ENCODE assay signal across 9 mouse cellular contexts in the genomic region with DNA sequence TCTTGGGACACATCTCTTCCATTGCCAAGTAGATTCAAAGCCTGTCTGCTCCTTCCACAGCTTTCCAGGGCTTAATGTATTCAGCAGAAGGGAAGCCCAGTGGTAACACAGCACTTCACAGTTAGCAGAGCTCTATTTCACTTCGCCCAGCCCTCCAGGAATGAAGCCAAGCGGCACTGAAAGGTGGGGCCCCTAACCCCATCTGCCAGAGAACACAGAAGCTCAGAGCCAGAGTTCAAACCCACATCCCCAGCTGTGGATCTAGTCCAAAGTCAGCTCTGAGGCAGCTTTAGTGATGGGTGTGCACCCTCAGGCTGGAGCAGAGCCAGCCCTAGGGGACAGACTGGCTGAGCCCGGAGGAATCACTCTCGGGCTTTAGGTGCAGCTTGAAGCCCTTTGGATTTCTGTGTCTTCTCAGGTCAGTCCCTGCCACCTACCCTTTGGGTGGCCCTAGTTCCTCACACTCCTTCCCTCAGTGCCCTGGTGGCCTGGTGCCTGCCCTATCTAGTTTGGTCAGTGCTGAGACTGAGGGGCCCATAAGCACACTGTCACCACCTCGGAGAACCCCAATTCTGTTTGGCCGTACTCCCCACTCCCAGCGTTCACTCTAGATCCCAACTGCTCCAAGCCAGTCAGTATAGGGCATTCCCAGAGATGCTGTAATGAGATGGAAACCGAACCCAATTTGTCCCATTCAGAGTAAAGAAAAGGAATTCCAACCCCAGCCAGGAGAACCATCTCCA. TPM values are rescaled to one million over a fixed set of nuclear protein-coding genes. Genes with fewer than 3 reads are reported as not detected.
DNase-seq lines count a peak whose midpoint lies in the region; ATAC-seq and TF ChIP-seq lines count a peak whose summit lies in the region.
"Had no signal": no experiment of that assay in that cellular context is flagged by ENCODE, and none has a peak within 500 bp of the region (broad histone marks: within the 10 kb centered on the region; RNA-seq: fewer than 3 reads in every experiment).

No protein-coding gene starts in this region.

- H3K4me3 ChIP-seq in midbrain, embryonic 10.5 days, result no peak overlapping the region
- H3K4me3 ChIP-seq in midbrain, embryonic 13.5 days (replicated peaks), result no peak overlapping the region
- no peak overlapping the region for H3K4me3 ChIP-seq in intestine, postnatal 0 days (ENCODE audit: low read depth, low read length)
- H3K4me3 ChIP-seq in macrophage (ENCODE audit: inconsistent target), result no peak overlapping the region
- H3K4me3 ChIP-seq: liver, embryonic 13.5 days had no signal

- H3K27me3 ChIP-seq in midbrain, embryonic 10.5 days (ENCODE audit: low read depth, poor library complexity, severe bottlenecking), result peaks cover 3% of the 10 kb centered on the region; the same call in 1 of the 2 replicates
- no peaks in the 10 kb centered on the region for H3K27me3 ChIP-seq in midbrain, embryonic 13.5 days
- no peaks in the 10 kb centered on the region for H3K27me3 ChIP-seq in intestine, postnatal 0 days (replicated peaks; ENCODE audit: control insufficient read depth, insufficient read depth, low read length)

- no peaks in the 10 kb centered on the region for H3K9me3 ChIP-seq in midbrain, embryonic 10.5 days (replicated peaks)
- no peaks in the 10 kb centered on the region for H3K9me3 ChIP-seq in midbrain, embryonic 13.5 days
- H3K9me3 ChIP-seq in intestine, postnatal 0 days (ENCODE audit: control insufficient read depth), result no peaks in the 10 kb centered on the region
- H3K9me3 ChIP-seq: liver, embryonic 13.5 days had no signal

- DNase-seq in midbrain, embryonic 10.5 days (ENCODE audit: low spot score), result no peak
- DNase-seq in heart, adult 11 months, result peak; percentile 99
- DNase-seq in cerebellum, postnatal 4 days (ENCODE audit: low spot score in 2 of 2), result no peak
- no peak for DNase-seq in left cerebral cortex, adult 11 months (ENCODE audit: low spot score)
- no peak for DNase-seq in spleen, adult 12 weeks (ENCODE audit: low spot score)
- DNase-seq: liver, embryonic 13.5 days had no signal

- H3K4me1 ChIP-seq in midbrain, embryonic 10.5 days, result peaks cover 10% of the 10 kb centered on the region
- peaks cover 6% of the 10 kb centered on the region for H3K4me1 ChIP-seq in midbrain, embryonic 13.5 days (replicated peaks)
- H3K4me1 ChIP-seq in intestine, postnatal 0 days (replicated peaks; ENCODE audit: control insufficient read depth, insufficient read depth, low read length), result 0 out of 2 replicates have a peak, but pooled peaks cover 3% of the 10 kb centered on the region

- H3K36me3 ChIP-seq in midbrain, embryonic 10.5 days, result no peaks in the 10 kb centered on the region
- H3K36me3 ChIP-seq in midbrain, embryonic 13.5 days, result no peaks in the 10 kb centered on the region
- H3K36me3 ChIP-seq in intestine, postnatal 0 days (ENCODE audit: control insufficient read depth, insufficient read depth), result no peaks in the 10 kb centered on the region
- H3K36me3 ChIP-seq in macrophage (ENCODE audit: inconsistent target), result no peaks in the 10 kb centered on the region
- H3K36me3 ChIP-seq: liver, embryonic 13.5 days had no signal

- WGBS in midbrain, embryonic 10.5 days, result 85% methylated on average over 8 of the region's 8 CpGs
- WGBS in midbrain, embryonic 13.5 days, result 83% methylated on average over 8 of the region's 8 CpGs
- 66% methylated on average over 8 of the region's 8 CpGs for WGBS in intestine, postnatal 0 days
- WGBS in macrophage (ENCODE audit: missing documents), result 69% methylated on average over 8 of the region's 8 CpGs

- no peak for TF ChIP-seq CTCF in intestine, postnatal 0 days (IDR thresholded peaks at IDR 0.05; ENCODE audit: low read depth)

- H3K9ac ChIP-seq in midbrain, embryonic 13.5 days (replicated peaks), result no peak overlapping the region
- H3K9ac ChIP-seq in intestine, postnatal 0 days (ENCODE audit: low read depth, low read length), result no peak overlapping the region
- H3K9ac ChIP-seq: liver, embryonic 13.5 days had no signal

- no peaks in the 10 kb centered on the region for H3K79me2 ChIP-seq in macrophage (ENCODE audit: inconsistent target)

- no peak; the same call in 1 of the 2 replicates for ATAC-seq in midbrain, embryonic 13.5 days
- ATAC-seq in intestine, postnatal 0 days, result 0 out of 2 replicates have a peak, but pooled peaks have one; percentile 32

- no peak overlapping the region for H3K4me2 ChIP-seq in midbrain, embryonic 13.5 days (replicated peaks)
- no peak overlapping the region for H3K4me2 ChIP-seq in intestine, postnatal 0 days (replicated peaks; ENCODE audit: low read depth)
- H3K4me2 ChIP-seq: liver, embryonic 13.5 days had no signal

- 0 out of 2 replicates have a peak overlapping the region, but pooled peaks have one; percentile 1 for H3K27ac ChIP-seq in midbrain, embryonic 10.5 days (replicated peaks)
- no peak overlapping the region for H3K27ac ChIP-seq in midbrain, embryonic 13.5 days
- no peak overlapping the region for H3K27ac ChIP-seq in intestine, postnatal 0 days (ENCODE audit: low read depth, low read length)
- H3K27ac ChIP-seq in macrophage, result 0 out of 2 replicates have a peak overlapping the region, but pooled peaks have one; percentile 8
- H3K27ac ChIP-seq: liver, embryonic 13.5 days had no signal

RNA-seq across cellular contexts. Expression of a gene that starts 34.2 kb away (rescaled TPM):
- 5.2 and 5.7 TPM in 2 replicates for polyA plus RNA-seq in midbrain, embryonic 10.5 days (2016; fragmentation: Nextera tagmentation; extraction: Ambion mirVana)
- 2.7 and 3.8 TPM in 2 replicates for polyA plus RNA-seq in midbrain, embryonic 13.5 days (2015; fragmentation: Nextera tagmentation; extraction: Ambion mirVana)
- 6.3 and 6.9 TPM in 2 replicates for polyA plus RNA-seq in intestine, postnatal 0 days (2015; fragmentation: Nextera tagmentation; extraction: Ambion mirVana)
- total RNA-seq in macrophage (2018; cell fraction: chromatin; rRNA removed), result 1 to 10 TPM in 6 of 26 experiments, under 1 TPM in 10, not detected in 10; 0.15 to 3.7 (median 0.70) TPM
- 1 to 10 TPM in 1 of 26 experiments, under 1 TPM in 18, not detected in 7; 0.03 to 2.0 (median 0.35) TPM for total RNA-seq in macrophage (2018; cell fraction: cytosol; rRNA removed)
- 1 to 10 TPM in 12 of 26 experiments, under 1 TPM in 9, not detected in 5; 0.10 to 2.8 (median 1.1) TPM for total RNA-seq in macrophage (2018; cell fraction: nucleus; rRNA removed)
- 0.12 to 0.22 TPM (median 0.19 TPM) in 3 replicates for polyA plus RNA-seq in macrophage (2018)

Comparison
In these comparisons a context has a peak if more than half of its experiments do, and no peak if none do; other contexts are left out.
1. H3K27ac ChIP-seq: peak in midbrain, embryonic 10.5 days (single experiment) and macrophage (single experiment); none in midbrain, embryonic 13.5 days (single experiment) and intestine, postnatal 0 days (single experiment).